Mouse (Mus musculus): ENCODE measurements around the gene Tmtc4. TPM values are rescaled to one million over a fixed set of nuclear protein-coding genes. Genes with fewer than 3 reads are reported as not detected.

Tmtc4 gene
- polyA plus RNA-seq (2011; ENCODE audit: insufficient read length, low read depth, missing spikeins): 27.9 and 33.0 TPM in 2 replicates

- H3K4me1 ChIP-seq (ENCODE audit: control insufficient read depth, insufficient read depth, low read length): no peaks in the 10 kb centered on the region
- H3K4me3 ChIP-seq (ENCODE audit: insufficient read depth, low read length): peak within 1 kb of the TSS; percentile 66
- peak; percentile 97 for TF ChIP-seq POLR2A (IDR thresholded peaks at IDR 0.05; ENCODE audit: low read depth, low read length)
- TF ChIP-seq CTCF (IDR thresholded peaks at IDR 0.05; ENCODE audit: borderline replicate concordance, insufficient read depth, low read length): peak; percentile 29; the same call in 1 of the 2 replicates
- peak within 1 kb of the TSS; percentile 76 for H3K27ac ChIP-seq (ENCODE audit: insufficient read depth, low read length)
Observed at GRCm38 (mm10) chr14:122983226-122984215, at the start of gene Tmtc4. Tmtc4 (minus strand) TSS chr14:122984035.

GRCm38 (mm10) chr14:123032435-123032834 lies 48.6 kb upstream of the Tmtc4 start:
- TF ChIP-seq CTCF (IDR thresholded peaks at IDR 0.05; ENCODE audit: borderline replicate concordance, insufficient read depth, low read length) (no peak), POLR2A (IDR thresholded peaks at IDR 0.05; ENCODE audit: low read depth, low read length) (no peak)
- Histone ChIP-seq H3K4me3 (ENCODE audit: insufficient read depth, low read length) (no peak overlapping the region), H3K4me1 (ENCODE audit: control insufficient read depth, insufficient read depth, low read length) (no peaks in the 10 kb centered on the region; the same call in 1 of the 2 replicates), H3K27ac (ENCODE audit: insufficient read depth, low read length) (no peak overlapping the region)

GRCm38 (mm10) chr14:123027876-123028275 lies 44.0 kb upstream of the Tmtc4 start:
- Histone ChIP-seq H3K27ac (ENCODE audit: insufficient read depth, low read length) (no peak overlapping the region), H3K4me3 (ENCODE audit: insufficient read depth, low read length) (no peak overlapping the region), H3K4me1 (ENCODE audit: control insufficient read depth, insufficient read depth, low read length) (peaks cover 6% of the 10 kb centered on the region; the same call in 1 of the 2 replicates)
- TF ChIP-seq POLR2A (IDR thresholded peaks at IDR 0.05; ENCODE audit: low read depth, low read length) (no peak), CTCF (IDR thresholded peaks at IDR 0.05; ENCODE audit: borderline replicate concordance, insufficient read depth, low read length) (no peak)

GRCm38 (mm10) chr14:123022981-123023380 lies 39.1 kb upstream of the Tmtc4 start:
- Histone ChIP-seq H3K4me1 (ENCODE audit: control insufficient read depth, insufficient read depth, low read length) (peaks cover 6% of the 10 kb centered on the region; the same call in 1 of the 2 replicates), H3K27ac (ENCODE audit: insufficient read depth, low read length) (no peak overlapping the region), H3K4me3 (ENCODE audit: insufficient read depth, low read length) (no peak overlapping the region)
- no peak for TF ChIP-seq CTCF (IDR thresholded peaks at IDR 0.05; ENCODE audit: borderline replicate concordance, insufficient read depth, low read length)
- TF ChIP-seq POLR2A (IDR thresholded peaks at IDR 0.05; ENCODE audit: low read depth, low read length): no peak

GRCm38 (mm10) chr14:123016310-123016709 lies 32.5 kb upstream of the Tmtc4 start:
- H3K4me3 ChIP-seq (ENCODE audit: insufficient read depth, low read length): no peak overlapping the region
- no peak for TF ChIP-seq CTCF (IDR thresholded peaks at IDR 0.05; ENCODE audit: borderline replicate concordance, insufficient read depth, low read length)
- no peak for TF ChIP-seq POLR2A (IDR thresholded peaks at IDR 0.05; ENCODE audit: low read depth, low read length)
- no peaks in the 10 kb centered on the region for H3K4me1 ChIP-seq (ENCODE audit: control insufficient read depth, insufficient read depth, low read length)
- H3K27ac ChIP-seq (ENCODE audit: insufficient read depth, low read length): no peak overlapping the region

GRCm38 (mm10) chr14:123015687-123016086 lies 31.9 kb upstream of the Tmtc4 start:
- H3K27ac ChIP-seq (ENCODE audit: insufficient read depth, low read length): no peak overlapping the region; the same call in 1 of the 2 replicates
- H3K4me1 ChIP-seq (ENCODE audit: control insufficient read depth, insufficient read depth, low read length): no peaks in the 10 kb centered on the region
- H3K4me3 ChIP-seq (ENCODE audit: insufficient read depth, low read length): no peak overlapping the region
- no peak for TF ChIP-seq POLR2A (IDR thresholded peaks at IDR 0.05; ENCODE audit: low read depth, low read length)
- TF ChIP-seq CTCF (IDR thresholded peaks at IDR 0.05; ENCODE audit: borderline replicate concordance, insufficient read depth, low read length): no peak

GRCm38 (mm10) chr14:123009108-123010018 lies 25.5 kb upstream of the Tmtc4 start:
- Histone ChIP-seq H3K27ac (ENCODE audit: insufficient read depth, low read length) (no peak overlapping the region), H3K4me3 (ENCODE audit: insufficient read depth, low read length) (no peak overlapping the region), H3K4me1 (ENCODE audit: control insufficient read depth, insufficient read depth, low read length) (no peaks in the 10 kb centered on the region; the same call in 1 of the 2 replicates)
- no peak for TF ChIP-seq POLR2A (IDR thresholded peaks at IDR 0.05; ENCODE audit: low read depth, low read length)
- TF ChIP-seq CTCF (IDR thresholded peaks at IDR 0.05; ENCODE audit: borderline replicate concordance, insufficient read depth, low read length): no peak

GRCm38 (mm10) chr14:123008672-123009071 lies 24.8 kb upstream of the Tmtc4 start:
- no peak for TF ChIP-seq CTCF (IDR thresholded peaks at IDR 0.05; ENCODE audit: borderline replicate concordance, insufficient read depth, low read length)
- TF ChIP-seq POLR2A (IDR thresholded peaks at IDR 0.05; ENCODE audit: low read depth, low read length): no peak
- no peak overlapping the region for H3K4me3 ChIP-seq (ENCODE audit: insufficient read depth, low read length)
- H3K4me1 ChIP-seq (ENCODE audit: control insufficient read depth, insufficient read depth, low read length): no peaks in the 10 kb centered on the region; the same call in 1 of the 2 replicates
- no peak overlapping the region for H3K27ac ChIP-seq (ENCODE audit: insufficient read depth, low read length)

GRCm38 (mm10) chr14:123003715-123004114 lies 19.9 kb upstream of the Tmtc4 start:
- H3K4me1 ChIP-seq (ENCODE audit: control insufficient read depth, insufficient read depth, low read length): no peaks in the 10 kb centered on the region
- no peak for TF ChIP-seq POLR2A (IDR thresholded peaks at IDR 0.05; ENCODE audit: low read depth, low read length)
- no peak for TF ChIP-seq CTCF (IDR thresholded peaks at IDR 0.05; ENCODE audit: borderline replicate concordance, insufficient read depth, low read length)
- H3K4me3 ChIP-seq (ENCODE audit: insufficient read depth, low read length): no peak overlapping the region
- no peak overlapping the region for H3K27ac ChIP-seq (ENCODE audit: insufficient read depth, low read length)
